Mouse (Mus musculus): ENCODE data around the gene Zmym3.

The Zmym3 gene

GRCm38 (mm10) chrX:101420700-101421095 lies at the start of gene Zmym3:
Zmym3 (minus strand) TSS chrX:101420849.
- peak; percentile 17 for DNase-seq (ENCODE audit: low read depth)

DNA sequence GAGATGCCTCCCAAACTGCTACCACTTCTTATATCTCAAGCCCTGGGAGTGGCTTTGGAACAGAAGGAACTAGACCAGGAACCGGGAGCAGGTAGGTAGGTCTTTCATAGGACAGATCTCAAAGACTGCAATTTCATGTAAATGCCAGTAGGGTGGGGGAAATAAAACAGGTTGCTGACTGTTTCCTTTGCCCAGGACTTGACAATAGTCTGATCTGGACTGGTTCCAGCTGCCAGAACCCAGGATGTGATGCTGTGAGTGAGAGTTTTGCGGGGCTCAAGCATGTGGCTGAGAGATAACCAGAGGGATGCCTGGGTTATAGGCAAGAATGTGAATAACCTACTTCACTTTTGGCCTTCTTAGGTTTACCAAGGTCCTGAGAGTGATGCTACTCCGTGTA lies 30.9 kb upstream of the Zmym3 start:
- no peak for DNase-seq (ENCODE audit: low read depth)

- DNase-seq (ENCODE audit: low read depth) = no peak
Observed at GRCm38 (mm10) chrX:101451147-101451546, 30.5 kb upstream of the Zmym3 start.

DNA sequence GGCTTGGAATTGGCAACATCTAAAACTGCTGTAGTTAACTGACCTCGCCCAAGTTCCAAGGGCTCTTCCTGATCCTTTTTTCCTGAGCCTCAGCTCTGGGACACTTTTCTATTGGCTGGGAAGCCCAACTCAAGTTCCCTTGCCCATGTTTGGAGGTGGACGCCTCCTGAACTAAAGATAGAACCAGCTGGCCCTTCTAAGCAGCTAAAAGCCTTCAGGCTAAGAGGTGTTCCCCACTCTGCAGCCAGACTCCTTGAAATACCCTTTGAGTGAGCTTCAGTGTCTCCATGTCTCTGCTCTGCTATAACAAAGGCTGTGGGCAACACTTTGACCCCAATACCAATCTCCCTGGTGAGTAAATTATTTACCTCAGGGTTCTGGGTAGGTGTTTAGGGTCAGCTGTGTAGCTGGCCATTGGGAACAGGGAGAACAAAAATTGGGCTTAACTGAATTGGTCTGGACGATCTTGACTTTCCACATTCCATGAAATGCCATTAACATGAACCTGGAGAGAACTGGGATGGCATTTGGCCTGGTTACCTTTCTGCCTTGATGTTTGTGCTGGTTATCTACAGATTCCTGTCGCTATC lies 28.3 kb upstream of the Zmym3 start, which contains the start of gene Itgb1bp2:
Gene Itgb1bp2 (plus strand): TSS at position 203 of the 590 bp plus-strand sequence.
- no peak for DNase-seq (ENCODE audit: low read depth)

DNA sequence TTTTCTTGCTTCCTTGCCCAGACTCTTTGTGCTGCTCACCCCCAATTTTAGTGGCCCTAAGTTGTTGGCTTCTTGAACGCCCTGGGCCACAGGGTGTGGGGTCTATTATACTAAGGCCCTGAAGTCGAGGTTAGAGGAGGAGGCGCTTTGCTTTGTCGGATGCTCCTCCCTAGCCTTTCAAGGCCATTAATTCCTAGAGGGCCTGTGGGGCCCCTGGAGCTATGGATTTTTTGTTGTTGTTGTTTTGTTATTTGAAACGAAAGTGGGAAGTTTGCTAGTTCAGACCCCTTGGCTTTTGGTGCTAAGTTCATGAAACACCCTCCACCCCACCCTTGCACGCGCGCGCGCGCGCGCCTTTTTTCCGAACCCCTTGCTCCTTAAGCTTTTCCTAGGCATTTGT lies 9.3 kb upstream of the Zmym3 start:
- peak; percentile 43 for DNase-seq (ENCODE audit: low read depth)

- peak; percentile 94 for DNase-seq (ENCODE audit: low read depth)
Observed at GRCm38 (mm10) chrX:101429142-101429949, 8.7 kb upstream of the Zmym3 start, which contains the start of gene Nono. Nono (plus strand) TSS chrX:101429318.

- DNase-seq (ENCODE audit: low read depth) = no peak
Observed at GRCm38 (mm10) chrX:101428785-101429141, 8.1 kb upstream of the Zmym3 start.

GRCm38 (mm10) chrX:101427774-101428173 lies 7.1 kb upstream of the Zmym3 start:
- peak; percentile 59 for DNase-seq (ENCODE audit: low read depth)

DNA sequence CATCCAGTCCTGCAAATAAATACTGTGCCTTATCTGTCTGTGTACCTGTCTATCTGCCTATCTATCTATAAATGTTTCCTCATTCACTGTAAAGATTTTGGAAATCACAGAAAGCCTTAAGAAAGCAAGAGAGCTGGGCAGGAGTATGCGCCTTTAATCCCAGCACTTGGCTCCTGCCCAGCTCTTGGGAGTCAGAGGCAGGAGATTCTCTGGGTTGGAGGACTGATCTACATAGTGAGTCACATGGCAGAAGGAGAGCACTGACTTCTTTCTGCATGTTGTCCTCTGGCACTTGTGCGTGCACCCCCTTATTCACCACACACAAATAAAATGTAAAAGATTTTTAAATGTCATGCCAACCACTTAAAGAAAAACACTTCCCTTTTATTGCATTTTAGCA lies 2.8 kb upstream of the Zmym3 start:
- DNase-seq (ENCODE audit: low read depth) = peak; percentile 62

DNA sequence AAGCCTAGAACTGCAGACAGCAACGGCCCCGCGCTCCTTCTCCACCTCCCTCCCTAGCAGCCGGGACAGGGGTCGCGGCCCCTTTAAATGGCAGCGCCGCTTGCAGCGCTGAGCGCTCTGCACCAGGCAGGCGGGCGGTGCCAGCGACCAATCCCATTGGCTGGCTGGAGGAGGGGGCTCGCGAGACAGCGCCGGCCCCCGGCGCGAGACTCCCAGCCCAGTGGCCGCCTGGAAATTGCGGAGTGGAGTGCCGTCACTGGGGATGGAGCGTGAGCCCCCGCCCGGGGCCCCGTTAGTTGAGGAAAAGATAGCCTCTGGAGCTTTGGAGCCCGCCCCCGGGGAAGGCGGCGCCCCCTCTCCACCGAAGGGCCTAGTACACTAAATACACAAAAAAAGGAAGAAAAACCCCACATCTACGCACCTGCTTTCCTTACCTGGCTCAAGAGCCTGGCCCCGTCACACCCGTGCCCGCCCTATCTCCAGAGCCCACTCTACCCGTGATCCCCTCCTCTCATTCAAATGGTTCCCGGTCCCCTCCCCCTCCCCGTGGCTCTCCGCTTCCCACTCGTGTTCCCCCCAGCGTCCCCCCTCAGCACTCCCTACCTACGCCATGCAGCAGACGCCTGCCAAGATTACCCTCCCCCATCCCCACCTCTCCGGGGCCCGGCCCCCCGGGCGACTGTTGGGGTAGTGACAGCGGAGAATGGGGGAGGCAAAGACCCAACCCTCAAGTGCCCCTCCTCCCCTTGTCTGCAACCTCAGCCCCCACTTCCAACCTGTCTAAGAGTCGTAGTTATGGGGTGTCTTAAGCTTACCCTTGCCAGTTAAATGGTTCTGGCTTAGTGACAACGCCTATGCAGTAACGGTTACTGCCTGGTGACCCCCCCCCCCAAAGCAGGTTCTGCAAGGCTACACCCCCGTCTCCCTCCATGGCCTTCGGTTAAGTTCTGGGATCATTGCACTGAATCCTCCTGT lies 637 bp downstream of the Zmym3 start:
- peak; percentile 92 for DNase-seq (ENCODE audit: low read depth)

DNA sequence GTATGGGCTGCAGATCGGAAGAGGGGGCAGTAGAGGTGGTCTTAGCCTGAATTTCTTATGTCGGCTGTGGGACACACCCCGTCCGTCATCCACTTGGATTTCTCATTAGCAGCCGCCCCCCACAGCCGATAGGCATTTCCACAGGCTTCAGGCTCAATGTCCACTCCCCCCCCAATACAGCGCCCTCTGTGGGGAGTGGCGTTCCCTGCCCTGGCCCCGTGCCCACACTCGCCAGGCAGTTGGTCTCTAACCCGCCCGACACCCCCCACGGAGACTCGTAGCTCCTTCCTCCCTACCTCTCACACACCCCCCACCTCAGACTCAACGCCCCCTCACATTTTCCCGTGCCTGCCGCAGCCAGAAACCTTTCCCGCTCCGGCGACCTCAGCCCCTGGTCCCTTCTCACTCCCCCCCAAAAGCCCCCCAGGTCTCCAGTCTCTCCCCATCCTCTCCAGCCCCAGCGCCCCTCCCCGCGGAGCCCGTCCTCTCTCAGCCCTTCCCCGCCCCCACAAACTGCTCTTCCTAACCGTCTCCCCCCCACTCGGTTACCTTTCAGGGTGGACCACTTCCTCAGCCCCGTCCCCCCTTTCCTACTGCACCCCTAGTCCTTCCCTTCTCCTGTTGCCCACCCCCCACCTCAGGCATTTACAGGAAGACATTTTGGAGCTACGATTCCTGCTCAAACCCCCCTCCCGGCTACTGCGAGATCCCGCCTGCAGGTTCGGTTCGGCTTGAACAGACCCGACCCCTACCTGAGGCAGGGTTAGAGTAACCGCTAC lies 1.5 kb downstream of the Zmym3 start:
- peak; percentile 82 for DNase-seq (ENCODE audit: low read depth)

- no peak for DNase-seq (ENCODE audit: low read depth)
Observed at GRCm38 (mm10) chrX:101396459-101396858, 24.2 kb downstream of the Zmym3 start.

- no peak for DNase-seq (ENCODE audit: low read depth)
Observed at GRCm38 (mm10) chrX:101394341-101394740, 26.3 kb downstream of the Zmym3 start.

- peak; percentile 2 for DNase-seq (ENCODE audit: low read depth)
Observed at GRCm38 (mm10) chrX:101388866-101389537, 31.6 kb downstream of the Zmym3 start.

DNA sequence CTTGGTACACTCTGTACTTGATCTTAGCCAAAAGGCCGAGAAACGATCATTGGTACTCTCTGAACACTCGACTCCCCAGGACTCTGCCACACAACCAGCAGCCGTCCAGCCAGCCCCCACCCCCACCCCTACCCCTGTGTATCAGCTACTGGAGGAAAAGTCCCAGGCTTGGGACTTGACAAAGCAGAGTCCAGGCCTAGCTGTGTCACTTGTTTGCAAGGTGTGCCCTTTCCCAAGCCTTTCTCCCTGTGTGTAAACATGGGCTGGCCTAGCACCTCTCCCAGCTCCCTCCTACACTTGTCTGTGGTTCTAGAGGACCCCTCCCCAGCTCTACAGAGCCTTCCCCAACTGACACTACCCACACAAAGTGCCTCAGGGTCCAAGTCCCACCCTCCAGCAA lies 34.4 kb downstream of the Zmym3 start:
- no peak for DNase-seq (ENCODE audit: low read depth)

GRCm38 (mm10) chrX:101384439-101385137 lies 36.1 kb downstream of the Zmym3 start:
- DNase-seq (ENCODE audit: low read depth) = no peak

GRCm38 (mm10) chrX:101383455-101383854 lies 37.2 kb downstream of the Zmym3 start:
- no peak for DNase-seq (ENCODE audit: low read depth)

DNA sequence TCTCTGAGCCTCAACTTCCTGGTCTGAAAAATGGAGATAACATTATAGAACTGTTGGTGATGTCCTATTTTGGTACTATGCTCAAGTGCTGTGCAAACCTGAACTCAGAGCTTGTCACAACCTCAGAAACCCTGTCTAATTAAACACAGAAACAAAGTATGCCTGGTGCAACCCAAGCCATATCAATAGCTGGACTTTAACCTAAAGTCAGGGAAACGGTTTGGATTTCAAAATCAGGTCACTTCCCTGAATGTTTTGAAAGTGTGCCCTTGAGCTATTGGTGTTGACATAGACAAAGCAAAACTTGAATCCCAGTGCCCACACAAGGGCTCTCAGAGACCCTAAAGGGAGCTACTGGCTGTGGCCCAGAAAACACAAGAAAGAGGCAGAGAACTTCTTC lies 40.9 kb downstream of the Zmym3 start:
- DNase-seq (ENCODE audit: low read depth) = no peak

DNA sequence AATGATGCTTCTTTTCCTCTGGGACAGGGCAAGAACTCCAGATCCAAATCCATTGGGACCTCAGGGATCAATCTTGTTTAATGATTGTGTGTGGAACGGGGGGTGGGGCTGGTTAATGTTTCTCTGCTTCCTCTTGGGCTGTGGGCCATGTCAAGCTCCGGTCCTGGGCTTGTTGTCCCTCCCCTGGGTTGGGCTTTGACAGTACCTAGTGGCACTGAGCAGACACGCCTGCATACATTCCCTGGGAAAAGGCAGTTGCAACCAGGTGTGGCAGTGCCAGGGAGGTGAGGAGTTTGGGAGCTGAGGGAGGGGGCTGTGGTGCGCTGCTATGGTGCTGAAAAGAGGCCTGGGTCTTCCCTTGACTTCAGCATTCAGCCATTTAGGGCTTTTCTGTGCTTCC lies 43.6 kb downstream of the Zmym3 start:
- no peak for DNase-seq (ENCODE audit: low read depth)

DNA sequence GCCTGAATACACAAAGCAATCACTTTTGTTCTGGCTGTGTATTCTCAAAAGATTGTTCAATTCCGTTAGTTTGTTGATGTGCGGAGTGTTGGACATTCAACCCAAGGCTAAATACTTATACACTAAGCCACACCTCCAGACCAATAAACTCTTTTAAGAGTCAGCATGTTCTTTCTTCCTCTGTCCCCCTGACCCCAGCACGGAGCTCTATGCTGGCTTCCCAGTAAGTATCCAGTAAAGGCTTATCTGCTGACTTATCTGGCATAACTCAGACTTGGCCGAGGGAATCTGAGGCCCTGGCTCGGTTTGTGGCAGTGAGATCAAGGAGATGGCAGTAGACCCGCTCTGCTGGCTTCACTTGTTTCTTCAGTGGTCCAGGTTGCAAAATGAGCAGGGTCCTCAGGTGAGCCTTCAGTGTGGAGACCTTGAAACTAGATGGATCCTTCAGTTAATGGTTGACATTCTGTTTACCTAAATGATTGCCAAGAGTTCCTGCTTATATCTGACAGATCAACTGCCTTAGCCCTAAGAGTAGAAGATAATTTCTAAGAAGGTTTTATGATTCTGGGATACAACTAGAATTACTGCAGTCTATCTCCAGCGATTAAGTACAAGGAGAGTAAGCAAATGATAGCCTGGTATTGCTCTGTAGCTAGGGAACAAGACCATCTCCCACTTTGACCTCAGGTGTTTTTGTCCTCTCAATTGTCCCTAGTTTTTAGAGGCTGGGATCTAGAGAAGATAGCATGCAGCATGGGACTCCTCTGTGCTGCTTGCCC lies 44.3 kb downstream of the Zmym3 start, which contains the start of gene Gjb1:
Gene Gjb1 (plus strand): TSS at position 189 of the 779 bp plus-strand sequence.
- no peak for DNase-seq (ENCODE audit: low read depth)
